8 mouse cellular contexts compared by ENCODE assay signal in the genomic region with DNA sequence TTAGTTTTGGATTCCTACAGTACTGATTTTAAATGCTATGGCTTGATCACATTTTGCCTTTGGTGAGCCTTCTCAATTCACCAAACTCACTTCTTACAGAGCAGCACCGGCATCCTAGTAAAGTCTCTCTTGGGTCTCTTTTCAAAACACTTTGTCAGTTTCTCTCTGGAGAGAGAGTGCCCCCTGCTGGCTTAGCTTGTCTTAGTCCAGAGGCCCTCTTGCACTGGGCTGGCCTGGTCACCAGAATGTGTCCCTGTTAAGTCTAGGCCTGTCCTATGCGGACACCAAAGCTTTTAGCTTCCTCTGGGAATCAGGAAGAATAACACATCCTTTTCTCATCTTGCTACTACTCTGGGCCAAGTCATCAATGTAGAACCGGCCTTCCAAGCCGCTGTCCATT.
DNase-seq lines count a peak whose midpoint lies in the region; ATAC-seq lines count a peak whose summit lies in the region.

No protein-coding gene starts in this region.

- H3K9me3 ChIP-seq in embryonic facial prominence, embryonic 10.5 days: no peaks in the 10 kb centered on the region
- no peaks in the 10 kb centered on the region for H3K9me3 ChIP-seq in heart, embryonic 11.5 days (replicated peaks; ENCODE audit: control insufficient read depth, low read length)
- no peaks in the 10 kb centered on the region for H3K9me3 ChIP-seq in liver, embryonic 12.5 days (replicated peaks)
- H3K9me3 ChIP-seq in neural tube, embryonic 13.5 days: no peaks in the 10 kb centered on the region

- 45% methylated on average over 4 of the region's 4 CpGs for WGBS in embryonic facial prominence, embryonic 10.5 days
- 51% methylated on average over 4 of the region's 4 CpGs for WGBS in heart, embryonic 11.5 days (ENCODE audit: insufficient replicate concordance)
- WGBS in liver, embryonic 12.5 days (ENCODE audit: insufficient replicate concordance): 67% methylated on average over 4 of the region's 4 CpGs
- WGBS in neural tube, embryonic 13.5 days: 45% methylated on average over 4 of the region's 4 CpGs

- H3K4me3 ChIP-seq in embryonic facial prominence, embryonic 10.5 days: no peak overlapping the region
- no peak overlapping the region for H3K4me3 ChIP-seq in heart, embryonic 11.5 days (ENCODE audit: low read depth, low read length)
- no peak overlapping the region for H3K4me3 ChIP-seq in liver, embryonic 12.5 days
- no peak overlapping the region for H3K4me3 ChIP-seq in neural tube, embryonic 13.5 days

- peaks cover 54% of the 10 kb centered on the region for H3K36me3 ChIP-seq in embryonic facial prominence, embryonic 10.5 days (replicated peaks)
- H3K36me3 ChIP-seq in heart, embryonic 11.5 days (ENCODE audit: control insufficient read depth, insufficient read depth, low read length): no peaks in the 10 kb centered on the region
- H3K36me3 ChIP-seq in liver, embryonic 12.5 days: peaks cover 65% of the 10 kb centered on the region
- H3K36me3 ChIP-seq in neural tube, embryonic 13.5 days: peaks cover 24% of the 10 kb centered on the region

- H3K27me3 ChIP-seq in embryonic facial prominence, embryonic 10.5 days (replicated peaks; ENCODE audit: low read depth, poor library complexity, severe bottlenecking): no peaks in the 10 kb centered on the region
- no peaks in the 10 kb centered on the region for H3K27me3 ChIP-seq in heart, embryonic 11.5 days (ENCODE audit: control insufficient read depth, insufficient read depth, low read length)
- no peaks in the 10 kb centered on the region for H3K27me3 ChIP-seq in liver, embryonic 12.5 days (replicated peaks)
- no peaks in the 10 kb centered on the region for H3K27me3 ChIP-seq in neural tube, embryonic 13.5 days

- peak; percentile 55; the same call in 1 of the 2 replicates for ATAC-seq in heart, embryonic 11.5 days (replicated peaks; ENCODE audit: insufficient number of reproducible peaks, low FRiP score, low TSS enrichment)
- 0 out of 2 replicates have a peak, but pooled peaks have one; percentile 32 for ATAC-seq in liver, embryonic 12.5 days
- peak; percentile 75; the same call in 1 of the 2 replicates for ATAC-seq in neural tube, embryonic 13.5 days (ENCODE audit: low read depth)

- no peak overlapping the region for H3K4me2 ChIP-seq in heart, embryonic 11.5 days
- no peak overlapping the region for H3K4me2 ChIP-seq in liver, embryonic 12.5 days
- H3K4me2 ChIP-seq in neural tube, embryonic 13.5 days: no peak overlapping the region

- no peak overlapping the region for H3K9ac ChIP-seq in heart, embryonic 11.5 days (ENCODE audit: low read depth, low read length)
- H3K9ac ChIP-seq in liver, embryonic 12.5 days: no peak overlapping the region
- no peak overlapping the region for H3K9ac ChIP-seq in neural tube, embryonic 13.5 days

- no peak overlapping the region for H3K27ac ChIP-seq in embryonic facial prominence, embryonic 10.5 days (replicated peaks)
- H3K27ac ChIP-seq in heart, embryonic 11.5 days (ENCODE audit: low read depth, low read length): no peak overlapping the region
- H3K27ac ChIP-seq in liver, embryonic 12.5 days: no peak overlapping the region
- H3K27ac ChIP-seq in neural tube, embryonic 13.5 days (replicated peaks): no peak overlapping the region

- peak; percentile 72 to 73 for DNase-seq in B cell, adult 2 months
- peak; percentile 85 for DNase-seq in adrenal gland, postnatal 25 days
- DNase-seq in embryonic facial prominence, embryonic 10.5 days (ENCODE audit: low spot score): peak; percentile 84
- DNase-seq in kidney, postnatal 14 days: peak; percentile 81
- DNase-seq in testis, postnatal 10 days (ENCODE audit: low spot score): peak; percentile 93

- H3K4me1 ChIP-seq in embryonic facial prominence, embryonic 10.5 days: peaks cover 3% of the 10 kb centered on the region; the same call in 1 of the 2 replicates
- H3K4me1 ChIP-seq in heart, embryonic 11.5 days (ENCODE audit: control insufficient read depth, insufficient read depth, low read length): peaks cover 8% of the 10 kb centered on the region; the same call in 1 of the 2 replicates
- no peaks in the 10 kb centered on the region for H3K4me1 ChIP-seq in liver, embryonic 12.5 days
- H3K4me1 ChIP-seq in neural tube, embryonic 13.5 days (replicated peaks): no peaks in the 10 kb centered on the region
